Mouse (Mus musculus) intestine, embryonic 15.5 days (tissue): ENCODE measurements around the gene Epha10. TPM values are rescaled to one million over a fixed set of nuclear protein-coding genes. Genes with fewer than 3 reads are reported as not detected.

Source experiments
- ATAC-seq: fragments of 200-750 bp; cut with Nextera tagmentation; 2 replicates; pipeline ENCODE4 v1.8.0; 2017; ENCODE audit warnings: moderate TSS enrichment, moderate library complexity
- H3K27ac ChIP-seq: fragments of 300-500 bp; sonication (generic); 2 replicates; pipeline ENCODE4 v1.5.1; 2015; ENCODE audit warnings: mild to moderate bottlenecking, inconsistent platforms
- H3K27me3 ChIP-seq: fragments of 300-500 bp; sonication (generic); replicated peaks from 2 replicates; pipeline ENCODE4 v1.6.1; 2015; ENCODE audit warnings: inconsistent platforms
- H3K36me3 ChIP-seq: fragments of 300-500 bp; sonication (generic); 2 replicates; pipeline ENCODE4 v1.6.1; 2015; ENCODE audit warnings: inconsistent platforms
- H3K4me1 ChIP-seq: fragments of 300-500 bp; sonication (generic); replicated peaks from 2 replicates; pipeline ENCODE4 v1.6.1; 2015; ENCODE audit warnings: inconsistent platforms
- H3K4me2 ChIP-seq: fragments of 300-500 bp; sonication (generic); replicated peaks from 2 replicates; pipeline ENCODE4 v1.6.1; 2015; ENCODE audit warnings: mild to moderate bottlenecking, inconsistent platforms
- H3K4me3 ChIP-seq: fragments of 300-500 bp; sonication (generic); replicated peaks from 2 replicates; pipeline ENCODE4 v1.5.1; 2015; ENCODE audit warnings: inconsistent platforms
- H3K9ac ChIP-seq: fragments of 300-500 bp; sonication (generic); 2 replicates; pipeline ENCODE4 v1.6.1; 2015; ENCODE audit warnings: inconsistent platforms
- H3K9me3 ChIP-seq: fragments of 300-500 bp; sonication (generic); 2 replicates; pipeline ENCODE4 v1.6.1; 2016; ENCODE audit warnings: inconsistent platforms
- WGBS: fragments of 180-500 bp; shearing (Covaris S2); methylation state at CpG from one replicate; pipeline ENCODE4 v1.1.7; 2015; 5-methylcytosine and 5-hydroxymethylcytosine counted together
- polyA plus RNA-seq: library from polyadenylated mRNA; unstranded; fragments of >200 nt; fragmentation: Nextera tagmentation; extraction: Ambion mirVana; gene quantifications from 2 replicates; pipeline ENCODE4 v1.2.1, GENCODE M21; 2015

Epha10 gene
- polyA plus RNA-seq, 1 experiment from 2014 or later: 0.31 TPM

DNA sequence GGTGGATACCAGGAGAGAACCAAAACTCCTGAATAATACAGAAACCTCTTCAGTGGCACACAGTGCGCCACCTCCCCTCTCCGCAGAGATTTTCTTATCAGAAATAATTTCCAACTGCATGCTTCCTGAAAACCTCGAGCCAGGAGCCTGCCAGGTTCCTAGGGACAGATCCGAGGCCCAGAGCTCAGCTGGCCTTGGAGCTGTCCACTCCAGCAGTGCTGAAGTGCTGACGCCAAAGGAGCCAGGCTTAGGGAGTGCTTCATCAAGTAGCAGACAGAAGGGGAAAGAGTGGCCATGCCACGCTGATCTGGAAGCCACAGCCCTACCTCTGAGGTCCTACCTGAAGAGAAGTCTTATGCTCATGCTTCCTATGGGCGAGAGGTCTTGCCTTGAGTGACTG lies 20.3 kb upstream of the Epha10 start:
- H3K4me1 ChIP-seq: peaks cover 13% of the 10 kb centered on the region
- no peak overlapping the region for H3K4me3 ChIP-seq
- no peak overlapping the region for H3K9ac ChIP-seq
- peaks cover 28% of the 10 kb centered on the region for H3K27me3 ChIP-seq
- 7% methylated on average over 7 of the region's 7 CpGs for WGBS
- ATAC-seq: peak; percentile 63; the same call in 1 of the 2 replicates
- no peaks in the 10 kb centered on the region for H3K9me3 ChIP-seq
- H3K36me3 ChIP-seq: peaks cover 6% of the 10 kb centered on the region; the same call in 1 of the 2 replicates
- no peak overlapping the region for H3K4me2 ChIP-seq
- H3K27ac ChIP-seq: no peak overlapping the region

DNA sequence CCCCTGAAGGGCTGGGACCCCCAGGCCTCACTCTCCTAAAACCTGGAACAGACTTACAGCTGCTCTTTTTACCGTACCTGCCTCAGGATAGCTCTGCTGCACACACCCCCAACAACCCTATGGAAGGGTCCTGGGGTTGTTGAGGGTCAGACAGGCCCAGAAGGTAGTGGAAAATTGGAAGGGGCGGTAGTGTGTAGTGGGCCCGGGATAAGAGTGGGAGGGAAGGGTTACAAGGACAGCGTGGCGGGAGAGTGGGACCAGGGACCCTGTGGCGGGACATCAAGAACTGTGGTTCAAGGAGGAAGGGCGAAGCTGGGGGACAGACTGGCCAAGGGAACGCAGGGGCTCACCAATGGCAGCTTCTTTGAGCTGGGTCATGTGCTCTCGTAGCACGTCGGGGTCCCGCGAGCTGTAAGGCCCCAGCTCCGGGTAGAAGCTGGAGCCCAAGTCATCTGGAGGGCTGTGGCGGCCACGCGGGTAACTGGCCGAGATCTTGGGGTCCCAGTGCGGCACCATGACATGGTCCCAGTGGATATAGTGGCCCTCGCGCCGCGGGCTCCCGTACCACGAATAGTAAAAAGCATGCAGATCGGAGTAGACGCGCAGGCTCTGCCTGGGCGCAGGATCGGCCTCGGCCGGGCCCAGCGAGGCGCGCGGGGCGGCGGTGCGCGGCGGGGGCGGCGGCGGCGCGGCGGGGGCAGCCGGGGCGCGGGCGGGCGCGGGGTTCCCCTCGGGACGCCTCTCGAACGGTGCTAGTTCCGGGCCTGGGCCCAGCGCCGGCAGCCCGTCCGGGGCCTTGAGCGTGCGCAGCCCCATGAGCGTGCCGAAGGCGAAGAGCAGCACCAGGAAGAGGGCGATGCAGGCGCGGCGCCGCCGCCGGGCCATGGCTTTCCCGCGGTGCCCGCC lies 19.2 kb upstream of the Epha10 start, which contains the start of gene Maneal:
TSS of gene Maneal (minus strand) at position 889 of the 906 bp plus-strand sequence.
- Histone ChIP-seq H3K36me3 (no peaks in the 10 kb centered on the region), H3K4me1 (peaks cover 13% of the 10 kb centered on the region), H3K27ac (no peak within 1 kb of the TSS), H3K4me3 (peak within 1 kb of the TSS; percentile 43), H3K4me2 (peak within 1 kb of the TSS; percentile 75), H3K9ac (0 out of 2 replicates have a peak within 1 kb of the TSS, but pooled peaks have one; percentile 17), H3K27me3 (peaks cover 28% of the 10 kb centered on the region), H3K9me3 (no peaks in the 10 kb centered on the region)
- WGBS: 4% methylated on average over 65 of the region's 77 CpGs
- peak; percentile 15; the same call in 1 of the 2 replicates for ATAC-seq

- H3K27ac ChIP-seq: no peak overlapping the region
- no peaks in the 10 kb centered on the region for H3K4me1 ChIP-seq
- H3K9ac ChIP-seq: no peak overlapping the region
- H3K36me3 ChIP-seq: no peaks in the 10 kb centered on the region
- no peaks in the 10 kb centered on the region for H3K27me3 ChIP-seq
- H3K4me2 ChIP-seq: no peak overlapping the region
- H3K9me3 ChIP-seq: no peaks in the 10 kb centered on the region
- no peak for ATAC-seq
- 95% methylated on average over 1 of the region's 1 CpGs for WGBS
- H3K4me3 ChIP-seq: no peak overlapping the region
Measured at GRCm38 (mm10) chr4:124872719-124873118, 8.0 kb upstream of the Epha10 start.

- peaks cover 71% of the 10 kb centered on the region for H3K27me3 ChIP-seq
- peak; percentile 71 for ATAC-seq
Measured at GRCm38 (mm10) chr4:124881341-124881908, 726 bp downstream of the Epha10 start.

GRCm38 (mm10) chr4:124882151-124882729 lies 1.5 kb downstream of the Epha10 start:
- Histone ChIP-seq H3K27me3 (peaks cover 72% of the 10 kb centered on the region), H3K4me1 (peaks cover 10% of the 10 kb centered on the region), H3K4me3 (no peak overlapping the region; the same call in 1 of the 2 replicates), H3K4me2 (peak overlapping the region; percentile 63), H3K36me3 (no peaks in the 10 kb centered on the region), H3K27ac (no peak overlapping the region), H3K9me3 (no peaks in the 10 kb centered on the region), H3K9ac (no peak overlapping the region)
- ATAC-seq: peak; percentile 20; the same call in 1 of the 2 replicates
- WGBS: 1% methylated on average over 35 of the region's 37 CpGs

More at GRCm38 (mm10) chr4:124881341-124881908, 726 bp downstream of the Epha10 start:
- Histone ChIP-seq H3K36me3 (no peaks in the 10 kb centered on the region), H3K4me3 (peak overlapping the region; percentile 30), H3K9ac (no peak overlapping the region), H3K9me3 (no peaks in the 10 kb centered on the region), H3K4me2 (peak overlapping the region; percentile 63), H3K27ac (no peak overlapping the region), H3K4me1 (peaks cover 10% of the 10 kb centered on the region)
- under 1% methylated on average over 37 of the region's 37 CpGs for WGBS

DNA sequence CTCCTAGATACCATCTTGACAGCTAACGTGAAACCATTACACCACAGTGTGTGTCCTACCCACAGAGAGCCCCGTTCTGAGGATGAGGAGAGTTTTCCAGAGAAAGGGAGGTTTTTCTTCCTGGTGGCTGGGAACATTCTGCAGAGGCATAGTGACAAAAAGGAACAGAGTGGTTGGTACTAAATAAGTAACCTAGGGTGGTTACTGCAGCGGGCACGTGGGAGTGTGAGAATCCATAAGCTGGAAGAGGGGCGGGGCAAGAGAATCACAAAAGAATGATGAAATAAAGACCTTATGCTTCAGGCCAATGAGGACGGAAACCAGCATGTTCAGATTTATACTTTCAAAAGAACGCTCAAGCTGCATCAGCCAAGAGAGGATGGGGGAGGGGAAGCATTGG lies 8.0 kb downstream of the Epha10 start:
- ATAC-seq: no peak
- H3K36me3 ChIP-seq: no peaks in the 10 kb centered on the region
- no peak overlapping the region for H3K9ac ChIP-seq
- H3K4me2 ChIP-seq: no peak overlapping the region
- no peak overlapping the region for H3K4me3 ChIP-seq
- 69% methylated on average over 7 of the region's 7 CpGs for WGBS
- H3K27ac ChIP-seq: no peak overlapping the region
- H3K27me3 ChIP-seq: peaks cover 54% of the 10 kb centered on the region
- H3K4me1 ChIP-seq: no peaks in the 10 kb centered on the region
- no peaks in the 10 kb centered on the region for H3K9me3 ChIP-seq

- Histone ChIP-seq H3K27me3 (peaks cover 57% of the 10 kb centered on the region), H3K9me3 (no peaks in the 10 kb centered on the region)
- 92% methylated on average over 2 of the region's 2 CpGs for WGBS
Measured at GRCm38 (mm10) chr4:124889935-124890334, 9.2 kb downstream of the Epha10 start.

GRCm38 (mm10) chr4:124890831-124891230 lies 10.1 kb downstream of the Epha10 start:
- Histone ChIP-seq H3K27me3 (peaks cover 58% of the 10 kb centered on the region), H3K4me3 (no peak overlapping the region), H3K4me1 (peaks cover 7% of the 10 kb centered on the region; the same call in 1 of the 2 replicates), H3K36me3 (no peaks in the 10 kb centered on the region), H3K9ac (no peak overlapping the region), H3K4me2 (no peak overlapping the region), H3K9me3 (no peaks in the 10 kb centered on the region), H3K27ac (no peak overlapping the region)
- 71% methylated on average over 5 of the region's 5 CpGs for WGBS
- no peak for ATAC-seq

More at GRCm38 (mm10) chr4:124889935-124890334, 9.2 kb downstream of the Epha10 start:
- no peak overlapping the region for H3K9ac ChIP-seq
- no peak for ATAC-seq
- H3K4me2 ChIP-seq: no peak overlapping the region
- H3K27ac ChIP-seq: no peak overlapping the region
- H3K4me1 ChIP-seq: peaks cover 5% of the 10 kb centered on the region; the same call in 1 of the 2 replicates
- no peaks in the 10 kb centered on the region for H3K36me3 ChIP-seq
- no peak overlapping the region for H3K4me3 ChIP-seq

GRCm38 (mm10) chr4:124893769-124894168 lies 13.1 kb downstream of the Epha10 start:
- H3K27ac ChIP-seq: no peak overlapping the region
- H3K4me1 ChIP-seq: peaks cover 7% of the 10 kb centered on the region; the same call in 1 of the 2 replicates
- H3K27me3 ChIP-seq: peaks cover 60% of the 10 kb centered on the region
- no peaks in the 10 kb centered on the region for H3K36me3 ChIP-seq
- H3K4me3 ChIP-seq: no peak overlapping the region
- no peak overlapping the region for H3K9ac ChIP-seq
- H3K9me3 ChIP-seq: no peaks in the 10 kb centered on the region
- WGBS: 27% methylated on average over 6 of the region's 6 CpGs
- no peak overlapping the region for H3K4me2 ChIP-seq
- ATAC-seq: no peak

GRCm38 (mm10) chr4:124894508-124895428 lies 14.1 kb downstream of the Epha10 start:
- peaks cover 60% of the 10 kb centered on the region for H3K27me3 ChIP-seq
- WGBS: 2% methylated on average over 82 of the region's 83 CpGs

GRCm38 (mm10) chr4:124898428-124898827 lies 17.7 kb downstream of the Epha10 start:
- ATAC-seq: no peak
- Histone ChIP-seq H3K4me3 (no peak overlapping the region), H3K27me3 (peaks cover 45% of the 10 kb centered on the region), H3K9me3 (no peaks in the 10 kb centered on the region), H3K9ac (no peak overlapping the region), H3K27ac (no peak overlapping the region), H3K36me3 (no peaks in the 10 kb centered on the region), H3K4me2 (no peak overlapping the region), H3K4me1 (peaks cover 11% of the 10 kb centered on the region)
- WGBS: 65% methylated on average over 10 of the region's 10 CpGs

More at GRCm38 (mm10) chr4:124894508-124895428, 14.1 kb downstream of the Epha10 start:
- Histone ChIP-seq H3K27ac (no peak overlapping the region), H3K4me2 (peak overlapping the region; percentile 85), H3K36me3 (no peaks in the 10 kb centered on the region), H3K4me1 (peaks cover 11% of the 10 kb centered on the region), H3K4me3 (peak overlapping the region; percentile 37), H3K9me3 (no peaks in the 10 kb centered on the region), H3K9ac (no peak overlapping the region)
- no peak; the same call in 1 of the 2 replicates for ATAC-seq
